Mouse (Mus musculus) kidney, postnatal 10 days (tissue): ENCODE results near the gene Hnrnpul1.
"Not testable (repeated sequence)": the region's sequence is repeated elsewhere in the genome, so short reads cannot be mapped to it uniquely, and the experiment has no call there.

ENCODE experiments used
- DNase-seq: peaks from one replicate; pipeline ENCODE4 v3.0.0; 2021; ENCODE audit warnings: mixed read lengths

The Hnrnpul1 gene

GRCm38 (mm10) chr7:25754738-25755467 is at the start of gene Hnrnpul1:
Gene Hnrnpul1, minus strand, starts transcription at chr7:25754757.
- DNase-seq, result peak; percentile 99

- DNase-seq, result no peak
Measured at GRCm38 (mm10) chr7:25803460-25803859, 48.9 kb upstream of the Hnrnpul1 start.

GRCm38 (mm10) chr7:25802241-25803125 is 47.9 kb upstream of the Hnrnpul1 start:
- peak; percentile 89 for DNase-seq

- DNase-seq, result no peak
Measured at GRCm38 (mm10) chr7:25801031-25801430, 46.5 kb upstream of the Hnrnpul1 start.

GRCm38 (mm10) chr7:25799369-25799768 is 44.8 kb upstream of the Hnrnpul1 start:
- no peak for DNase-seq

- DNase-seq, result no peak
Measured at GRCm38 (mm10) chr7:25798540-25798939, 44.0 kb upstream of the Hnrnpul1 start.

- no peak for DNase-seq
Measured at GRCm38 (mm10) chr7:25794775-25795174, 40.2 kb upstream of the Hnrnpul1 start.

- peak; percentile 68 for DNase-seq
Measured at GRCm38 (mm10) chr7:25793679-25794078, 39.1 kb upstream of the Hnrnpul1 start.

GRCm38 (mm10) chr7:25792966-25793365 is 38.4 kb upstream of the Hnrnpul1 start:
- not testable (repeated sequence) for DNase-seq

- DNase-seq, result no peak
Measured at GRCm38 (mm10) chr7:25790615-25791014, 36.1 kb upstream of the Hnrnpul1 start.

GRCm38 (mm10) chr7:25789129-25789440 is 34.5 kb upstream of the Hnrnpul1 start:
- no peak for DNase-seq

GRCm38 (mm10) chr7:25788220-25789128 is 33.9 kb upstream of the Hnrnpul1 start, which contains the start of gene Axl:
Gene Axl, minus strand, starts transcription at chr7:25788705.
- peak; percentile 86 for DNase-seq

- DNase-seq, result peak; percentile 50
Measured at GRCm38 (mm10) chr7:25787456-25788219, 33.1 kb upstream of the Hnrnpul1 start.

GRCm38 (mm10) chr7:25786974-25787373 is 32.4 kb upstream of the Hnrnpul1 start:
- no peak for DNase-seq

GRCm38 (mm10) chr7:25785752-25786151 is 31.2 kb upstream of the Hnrnpul1 start:
- no peak for DNase-seq

GRCm38 (mm10) chr7:25784808-25785207 is 30.3 kb upstream of the Hnrnpul1 start:
- no peak for DNase-seq

GRCm38 (mm10) chr7:25783746-25784145 is 29.2 kb upstream of the Hnrnpul1 start:
- DNase-seq, result no peak

GRCm38 (mm10) chr7:25782744-25783143 is 28.2 kb upstream of the Hnrnpul1 start:
- no peak for DNase-seq

- DNase-seq, result peak; percentile 35
Measured at GRCm38 (mm10) chr7:25781937-25782610, 27.5 kb upstream of the Hnrnpul1 start.

- DNase-seq, result peak; percentile 63
Measured at GRCm38 (mm10) chr7:25781321-25781936, 26.9 kb upstream of the Hnrnpul1 start.

GRCm38 (mm10) chr7:25780753-25781152 is 26.2 kb upstream of the Hnrnpul1 start:
- DNase-seq, result no peak
